Mouse (Mus musculus) megakaryocyte-erythroid progenitor cell, adult 5-6 weeks (primary cell): Measurements from ENCODE around the gene Amfr. TPM values are rescaled to one million over a fixed set of nuclear protein-coding genes. Genes with fewer than 3 reads are reported as not detected.

Source experiments
- ATAC-seq: replicated peaks from 2 replicates; pipeline ENCODE4 v1.8.0; 2016; ENCODE audit warnings: mild to moderate bottlenecking, inconsistent platforms; ENCODE audit not compliant: severe bottlenecking, poor library complexity, low FRiP score, low TSS enrichment
- total RNA-seq, 2 experiments: library from RNA; stranded (forward) in 1 of 2; stranded (reverse) in 1 of 2; fragments of 200-1000, 215-1000 nt in 1 of 2; fragments of >200 nt in 1 of 2; fragmentation: Nextera tagmentation in 1 of 2; gene quantifications; 2 replicates each; pipeline ENCODE4 v1.2.3; 2014 to 2017

Gene Amfr
- total RNA-seq, 2 experiments from 2014 or later, result 64.6 to 214 TPM

DNA sequence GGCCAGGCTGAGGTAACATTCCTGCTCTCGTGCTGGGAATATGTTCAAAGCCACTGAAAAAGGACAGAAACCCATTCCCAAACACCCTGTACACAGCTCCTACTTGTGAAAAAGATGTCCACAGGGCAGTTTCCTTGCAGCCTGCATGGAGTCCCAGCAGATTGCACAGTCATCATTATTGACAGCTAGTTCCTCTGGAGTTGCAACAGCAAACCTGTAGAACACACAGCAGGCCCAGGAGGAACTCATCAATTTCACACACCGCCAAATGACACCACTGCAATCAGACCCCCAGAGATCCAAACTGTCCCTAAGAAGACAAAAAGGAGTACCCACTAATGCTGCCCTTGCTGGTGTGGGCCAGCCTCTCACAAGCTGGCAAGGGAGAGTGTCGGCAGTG is 27.9 kb downstream of the Amfr start:
- no peak for ATAC-seq

- ATAC-seq, result no peak
Measured at GRCm38 (mm10) chr8:93983827-93984226, 28.8 kb downstream of the Amfr start.

DNA sequence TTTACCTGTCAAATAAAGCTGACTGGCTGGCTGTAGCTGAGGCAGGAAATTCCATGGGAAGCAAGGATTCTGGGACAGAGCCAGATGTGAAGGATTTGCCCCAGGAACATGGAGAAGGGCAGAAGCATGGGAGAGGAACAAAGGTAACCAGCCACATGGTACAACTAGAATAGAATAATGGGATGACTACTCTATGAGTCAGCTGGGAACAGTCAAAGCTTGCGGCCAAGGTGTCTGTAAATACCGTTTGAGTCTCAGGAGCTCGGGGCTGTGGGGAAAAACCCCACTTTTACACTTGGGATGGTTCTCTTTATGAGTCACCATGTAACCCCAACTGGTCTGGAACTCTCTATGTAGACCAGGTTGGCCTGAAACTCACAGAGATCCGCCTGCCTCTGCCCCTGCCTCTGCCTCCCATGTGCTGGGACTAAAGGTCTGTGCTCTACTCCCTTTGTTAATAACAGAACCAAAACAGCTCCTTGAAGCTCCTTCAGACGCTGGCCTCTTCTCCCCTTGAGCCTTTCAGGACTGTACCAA is 30.9 kb downstream of the Amfr start:
- no peak for ATAC-seq

DNA sequence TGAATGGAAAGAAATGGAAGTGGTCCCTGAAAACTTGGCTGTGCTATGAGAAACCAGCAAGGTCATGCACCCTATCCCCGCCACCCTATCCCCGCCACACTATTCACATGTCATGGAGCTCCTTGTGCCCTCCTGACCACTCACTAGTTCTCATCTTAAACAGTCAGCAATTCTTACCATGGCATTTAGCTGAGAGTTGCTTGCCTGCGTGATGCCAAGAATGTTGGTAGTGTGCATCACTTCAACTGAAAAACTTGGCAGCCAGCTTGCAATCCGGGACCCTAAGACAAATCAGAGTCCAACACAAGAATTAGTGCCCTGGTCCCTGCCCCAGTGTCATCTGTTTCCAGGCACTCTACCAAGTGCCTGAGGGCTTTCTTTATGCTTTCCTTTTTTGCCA is 32.5 kb downstream of the Amfr start:
- ATAC-seq, result no peak

DNA sequence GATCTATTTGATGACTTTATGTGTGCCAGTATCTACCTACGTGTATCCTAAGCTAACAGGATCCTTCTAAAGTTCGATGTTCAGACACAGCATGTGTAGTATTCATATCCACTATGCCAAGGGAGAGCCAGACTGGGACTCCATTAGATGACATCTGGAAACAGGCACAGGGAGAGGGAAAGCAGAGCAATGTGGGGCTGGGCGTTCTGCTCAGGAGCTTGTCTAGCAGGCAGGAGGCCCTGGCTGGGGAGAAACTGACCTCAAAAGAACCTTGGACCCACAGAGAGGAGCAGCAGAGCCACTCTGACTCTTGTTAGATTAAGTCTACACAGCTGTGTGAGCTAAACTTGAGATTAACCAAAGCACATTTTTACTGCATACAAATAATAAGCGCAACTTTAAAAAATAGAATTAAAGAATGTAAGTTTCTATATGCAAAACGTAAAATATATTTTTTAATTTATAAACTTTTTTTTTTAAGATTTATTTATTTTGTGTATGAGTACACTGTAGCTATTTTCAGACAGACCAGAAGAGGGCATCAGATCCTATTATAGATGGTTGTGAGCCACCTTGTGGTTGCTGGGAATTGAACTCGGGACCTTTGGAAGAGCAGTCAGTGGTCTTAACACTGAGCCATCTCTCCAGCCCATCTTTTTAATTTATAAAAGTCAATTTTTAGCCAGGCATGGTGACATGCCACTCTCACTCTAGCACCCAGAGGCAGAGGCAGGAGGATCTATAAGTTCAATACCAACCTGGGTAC is 36.0 kb downstream of the Amfr start:
- no peak for ATAC-seq

DNA sequence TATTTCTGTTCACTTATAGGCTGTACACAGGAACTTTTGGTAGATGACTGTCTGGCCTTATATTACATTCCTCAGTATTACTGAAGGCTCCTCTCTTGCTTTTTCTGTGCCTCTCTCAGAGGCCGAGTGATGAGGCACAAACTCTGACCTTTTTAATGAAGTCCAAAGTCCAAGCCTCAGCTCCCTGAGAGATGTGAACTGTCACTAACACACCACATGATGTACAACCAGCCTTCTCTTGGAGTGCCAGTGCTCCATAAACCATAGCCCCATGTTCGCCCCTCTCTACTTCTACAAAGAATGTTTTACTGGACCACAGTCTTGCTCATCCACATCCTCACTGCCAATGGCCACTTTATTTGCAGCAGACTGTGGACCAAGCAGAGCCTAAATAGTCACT is 37.3 kb downstream of the Amfr start:
- no peak for ATAC-seq

DNA sequence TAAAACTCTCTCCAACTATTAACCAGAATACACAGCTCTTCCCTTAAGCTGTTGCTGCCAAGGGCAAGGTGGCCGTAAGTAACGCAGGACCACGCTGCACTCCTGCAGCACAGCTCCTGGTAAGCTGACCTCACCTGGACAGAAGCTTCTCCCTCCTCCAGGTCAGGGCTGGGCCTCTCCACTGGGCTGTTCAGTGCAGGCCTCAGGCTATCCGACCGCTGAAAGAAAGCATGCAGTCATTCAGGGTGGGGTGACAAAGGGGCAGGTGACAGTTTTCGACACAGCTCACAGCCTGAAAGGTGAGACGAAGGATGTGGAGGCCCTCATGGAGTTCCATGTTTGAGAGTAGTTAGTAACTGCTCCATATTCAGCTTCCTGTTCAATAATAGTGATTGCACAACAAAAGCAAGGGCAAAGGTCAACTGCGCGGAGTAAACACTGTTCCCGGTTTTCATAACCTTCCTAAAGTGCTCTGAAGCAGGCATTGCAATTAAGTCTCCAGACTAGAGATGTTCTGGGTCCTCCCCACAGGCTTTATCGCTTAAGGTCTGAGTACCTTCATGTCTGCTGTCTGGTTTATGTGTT is 37.9 kb downstream of the Amfr start:
- no peak for ATAC-seq

GRCm38 (mm10) chr8:93973831-93974375 is 38.7 kb downstream of the Amfr start:
- no peak for ATAC-seq

GRCm38 (mm10) chr8:93972971-93973734 is 39.5 kb downstream of the Amfr start:
- no peak for ATAC-seq

DNA sequence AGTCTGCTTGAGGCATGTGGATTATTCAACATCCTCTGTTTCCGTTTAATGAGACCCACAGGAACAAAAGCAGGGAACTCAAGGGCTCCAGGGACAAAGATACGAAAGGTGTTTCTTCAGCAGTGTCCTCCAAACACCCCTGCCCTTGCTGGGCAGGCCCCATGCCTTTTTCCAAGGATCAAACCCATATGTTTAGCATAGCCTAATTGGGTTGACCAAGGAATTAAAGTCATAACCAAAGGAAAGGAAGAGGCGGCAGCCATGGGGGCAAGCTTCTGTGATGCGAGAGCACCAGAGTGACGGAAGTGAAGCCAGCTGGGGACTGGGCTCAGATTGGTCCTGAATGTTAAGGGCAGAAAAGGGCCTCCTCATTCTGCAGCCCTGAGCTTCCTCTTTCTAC is 40.4 kb downstream of the Amfr start:
- ATAC-seq, result no peak

DNA sequence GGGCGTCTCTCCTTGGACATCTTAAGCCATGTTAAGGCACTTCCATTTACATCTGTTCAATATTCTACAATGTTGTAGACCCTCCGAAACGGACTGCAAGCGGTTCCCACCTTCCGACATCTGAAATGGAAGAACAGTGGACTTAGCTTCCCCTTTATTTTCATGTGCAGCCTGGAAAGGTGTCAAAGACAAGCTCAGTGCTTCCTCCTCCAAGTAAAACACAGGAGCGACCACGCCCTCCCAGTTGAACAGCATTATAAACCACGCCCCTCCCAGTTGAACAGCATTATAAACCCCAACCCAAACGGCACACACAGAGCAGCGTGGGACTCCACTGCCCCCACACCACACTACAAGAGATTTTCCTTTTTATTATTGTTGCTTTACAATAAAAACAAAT is 41.2 kb downstream of the Amfr start:
- ATAC-seq, result no peak

DNA sequence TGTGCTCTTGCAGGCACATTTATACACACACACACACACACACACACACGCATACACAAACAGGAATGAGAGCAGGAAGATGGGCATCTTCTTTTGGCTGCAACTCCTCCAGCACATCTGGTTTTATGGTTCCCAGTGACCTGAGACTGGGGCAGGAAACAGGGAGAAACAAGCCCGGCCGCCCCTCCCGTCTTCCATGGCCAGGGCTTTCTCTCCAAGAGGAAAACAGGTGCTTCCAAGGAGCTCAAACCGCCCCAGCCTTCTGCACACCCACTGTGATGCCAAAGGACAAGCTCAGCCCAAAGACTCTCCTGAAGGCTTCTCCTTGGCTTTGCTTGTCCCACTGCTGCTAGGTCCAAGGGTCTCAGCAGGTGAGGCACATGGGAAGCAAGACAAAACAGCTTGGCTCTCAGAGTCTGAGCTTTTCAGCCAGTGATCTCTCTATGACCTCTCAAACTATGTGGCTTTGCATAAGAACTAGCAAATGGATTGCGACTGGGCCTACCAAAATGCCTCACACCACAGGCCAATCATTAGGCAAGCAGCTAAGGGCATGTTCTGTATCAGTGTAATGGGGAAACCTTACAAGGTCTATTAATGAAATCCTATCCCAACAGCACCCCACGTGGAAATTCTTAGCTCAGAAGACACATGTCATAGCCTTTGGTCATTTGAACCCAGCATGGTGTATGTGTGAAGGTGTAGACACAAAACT is 42.9 kb downstream of the Amfr start:
- no peak for ATAC-seq

- no peak for ATAC-seq
Measured at GRCm38 (mm10) chr8:93968293-93968692, 44.3 kb downstream of the Amfr start.

GRCm38 (mm10) chr8:93960909-93961308 is 51.7 kb downstream of the Amfr start:
- no peak for ATAC-seq

DNA sequence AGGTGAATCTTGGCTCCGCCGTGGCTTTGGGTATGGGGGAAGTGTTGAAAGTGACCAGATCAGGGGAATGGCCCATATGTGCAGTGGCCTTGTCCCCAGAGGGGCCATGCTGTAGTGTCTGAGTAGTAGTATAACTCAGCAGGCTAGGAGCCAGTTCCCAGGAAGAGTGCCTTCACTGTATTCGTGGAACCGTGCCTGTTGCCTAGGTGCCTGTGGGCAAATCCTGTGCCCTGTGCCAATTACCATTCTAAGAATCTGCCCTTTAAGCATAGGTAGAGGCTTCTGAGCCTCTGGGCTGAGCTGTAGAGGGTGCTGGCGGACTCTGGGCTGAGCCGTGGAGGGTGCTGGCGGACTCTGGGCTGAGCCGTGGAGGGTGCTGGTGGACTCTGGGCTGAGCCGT is 54.2 kb downstream of the Amfr start:
- no peak for ATAC-seq

- ATAC-seq, result no peak
Measured at GRCm38 (mm10) chr8:93952511-93952910, 60.1 kb downstream of the Amfr start.

- no peak for ATAC-seq
Measured at GRCm38 (mm10) chr8:93950133-93950532, 62.5 kb downstream of the Amfr start.

- no peak for ATAC-seq
Measured at GRCm38 (mm10) chr8:93946397-93946796, 66.2 kb downstream of the Amfr start.

- ATAC-seq, result no peak
Measured at GRCm38 (mm10) chr8:93945781-93946180, 66.9 kb downstream of the Amfr start.
